Mouse (Mus musculus) cerebellum, adult (tissue): ENCODE results near the gene Micall2.
"Not testable (repeated sequence)": the region's sequence is repeated elsewhere in the genome, so short reads cannot be mapped to it uniquely, and the experiment has no call there.

ENCODE experiments used
- ATAC-seq: cut with Nextera tagmentation; 2 replicates; pipeline ENCODE4 v1.9.2; 2017; ENCODE audit warnings: mild to moderate bottlenecking, moderate library complexity, mixed read lengths; ENCODE audit not compliant: insufficient number of reproducible peaks, low FRiP score, low TSS enrichment

The Micall2 gene

GRCm38 (mm10) chr5:139732634-139733107 is 3.5 kb downstream of the Micall2 start:
- no peak for ATAC-seq

GRCm38 (mm10) chr5:139730712-139731486 is 5.2 kb downstream of the Micall2 start:
- ATAC-seq, result peak; percentile 75; the same call in 1 of the 2 replicates

- ATAC-seq, result no peak
Measured at GRCm38 (mm10) chr5:139727261-139727660, 8.9 kb downstream of the Micall2 start.

- no peak for ATAC-seq
Measured at GRCm38 (mm10) chr5:139726186-139726585, 9.9 kb downstream of the Micall2 start.

- ATAC-seq, result no peak
Measured at GRCm38 (mm10) chr5:139724336-139725116, 11.6 kb downstream of the Micall2 start.

GRCm38 (mm10) chr5:139723113-139723512 is 13.0 kb downstream of the Micall2 start:
- no peak for ATAC-seq

GRCm38 (mm10) chr5:139722709-139723108 is 13.4 kb downstream of the Micall2 start:
- no peak for ATAC-seq

- no peak for ATAC-seq
Measured at GRCm38 (mm10) chr5:139718949-139719348, 17.2 kb downstream of the Micall2 start.

GRCm38 (mm10) chr5:139718540-139718939 is 17.6 kb downstream of the Micall2 start:
- ATAC-seq, result no peak

GRCm38 (mm10) chr5:139717723-139718122 is 18.4 kb downstream of the Micall2 start:
- 0 out of 2 replicates have a peak, but pooled peaks have one; percentile 26 for ATAC-seq

- no peak for ATAC-seq
Measured at GRCm38 (mm10) chr5:139706496-139706895, 29.6 kb downstream of the Micall2 start.

GRCm38 (mm10) chr5:139702905-139703304 is 33.2 kb downstream of the Micall2 start:
- ATAC-seq, result no peak

GRCm38 (mm10) chr5:139702236-139702635 is 33.9 kb downstream of the Micall2 start:
- no peak for ATAC-seq

- no peak for ATAC-seq
Measured at GRCm38 (mm10) chr5:139696954-139697353, 39.2 kb downstream of the Micall2 start.

- ATAC-seq, result not testable (repeated sequence)
Measured at GRCm38 (mm10) chr5:139695876-139696275, 40.3 kb downstream of the Micall2 start.

GRCm38 (mm10) chr5:139694989-139695571 is 41.1 kb downstream of the Micall2 start:
- no peak for ATAC-seq

- no peak for ATAC-seq
Measured at GRCm38 (mm10) chr5:139694292-139694988, 41.7 kb downstream of the Micall2 start.

- no peak for ATAC-seq
Measured at GRCm38 (mm10) chr5:139690791-139691190, 45.3 kb downstream of the Micall2 start.

- peak; percentile 24; the same call in 1 of the 2 replicates for ATAC-seq
Measured at GRCm38 (mm10) chr5:139688356-139688755, 47.8 kb downstream of the Micall2 start.

GRCm38 (mm10) chr5:139687646-139688045 is 48.5 kb downstream of the Micall2 start:
- no peak for ATAC-seq
